In genomic region chr2:46316666-46317065, GRCm38 (mm10) we compare ENCODE assay signal across 19 mouse cellular contexts.
A peak's percentile ranks its signal among the peaks of the same experiment; 100 is the strongest.
DNase-seq lines count a peak whose midpoint lies in the region.
"Had no signal": no experiment of that assay in that cellular context is flagged by ENCODE, and none has a peak within 500 bp of the region (broad histone marks: within the 10 kb centered on the region; RNA-seq: fewer than 3 reads in every experiment).

No protein-coding gene starts in this region.

- DNase-seq in cerebellum, adult 9-10 months: peak; percentile 12
- no peak for DNase-seq in cerebellum, postnatal 4 days (ENCODE audit: low spot score in 2 of 2)
- DNase-seq in 416B (ENCODE audit: low read depth): peak; percentile 77
- peak; percentile 52 for DNase-seq in brain, adult 2 months (ENCODE audit: low read depth, low spot score)
- DNase-seq in layer of hippocampus, adult 8-10 months (ENCODE audit: low spot score in 2 of 2): peak; percentile 24 to 29
- no peak for DNase-seq in gastrocnemius, postnatal 25 days
- DNase-seq in left cerebral cortex, postnatal 4 days: no peak
- DNase-seq in c-Kit-positive CD71-positive TER-119-positive erythroid progenitor cells, embryonic 14.5 days (ENCODE audit: low spot score): no peak
- DNase-seq: adrenal gland, postnatal 25 days; gastrocnemius, adult 2 months; heart, adult 2 months; heart, postnatal 10 days; kidney, adult 11 months; kidney, postnatal 36 days; lung, embryonic 14.5 days; lung, postnatal 14 days; right cerebral cortex, postnatal 25 days; thymus, adult 18-20 months; thymus, postnatal 25 days had no signal

- intact Hi-C loops in left cerebral cortex, postnatal 4 days (cut with DNase I): no loop called here

Comparison
In these comparisons a context has a peak if more than half of its experiments do, and no peak if none do; other contexts are left out.
1. DNase-seq: peak in cerebellum, adult 9-10 months (single experiment), 416B (single experiment), brain, adult 2 months (single experiment) and layer of hippocampus, adult 8-10 months (2 of 2); none in cerebellum, postnatal 4 days (0 of 2), gastrocnemius, postnatal 25 days (single experiment), left cerebral cortex, postnatal 4 days (single experiment) and c-Kit-positive CD71-positive TER-119-positive erythroid progenitor cells, embryonic 14.5 days (single experiment).